Mouse (Mus musculus) heart, embryonic 15.5 days (tissue): ENCODE data around the gene Vmac. TPM values are rescaled to one million over a fixed set of nuclear protein-coding genes. Genes with fewer than 3 reads are reported as not detected.

Source experiments
- ATAC-seq: fragments of 200-750 bp; cut with Nextera tagmentation; replicated peaks from 2 replicates; pipeline ENCODE4 v1.8.0; 2017; ENCODE audit warnings: low read depth, moderate TSS enrichment; ENCODE audit not compliant: insufficient number of reproducible peaks, insufficient read depth, low FRiP score
- H3K27ac ChIP-seq: fragments of 300-500 bp; sonication (generic); 2 replicates; pipeline ENCODE4 v1.5.1; 2015; ENCODE audit warnings: mild to moderate bottlenecking, inconsistent platforms
- H3K27me3 ChIP-seq: fragments of 300-500 bp; sonication (generic); 2 replicates; pipeline ENCODE4 v1.6.1; 2015; ENCODE audit warnings: inconsistent platforms
- H3K36me3 ChIP-seq: fragments of 300-500 bp; sonication (generic); 2 replicates; pipeline ENCODE4 v1.6.1; 2015; ENCODE audit warnings: mild to moderate bottlenecking, inconsistent platforms
- H3K4me1 ChIP-seq: fragments of 300-500 bp; sonication (generic); replicated peaks from 2 replicates; pipeline ENCODE4 v1.6.1; 2015; ENCODE audit warnings: inconsistent platforms
- H3K4me2 ChIP-seq: fragments of 300-500 bp; sonication (generic); 2 replicates; pipeline ENCODE4 v1.6.1; 2015; ENCODE audit warnings: inconsistent platforms, mild to moderate bottlenecking, moderate library complexity
- H3K4me3 ChIP-seq: fragments of 300-500 bp; sonication (generic); 2 replicates; pipeline ENCODE4 v1.5.1; 2015; ENCODE audit warnings: mild to moderate bottlenecking, inconsistent platforms
- H3K9ac ChIP-seq: fragments of 300-500 bp; sonication (generic); 2 replicates; pipeline ENCODE4 v1.6.1; 2015; ENCODE audit warnings: mild to moderate bottlenecking, inconsistent platforms
- H3K9me3 ChIP-seq: fragments of 300-500 bp; sonication (generic); replicated peaks from 2 replicates; pipeline ENCODE4 v1.6.1; 2016; ENCODE audit warnings: inconsistent platforms
- WGBS: fragments of 180-500 bp; shearing (Covaris S2); methylation state at CpG from one replicate; pipeline ENCODE4 v1.1.7; 2015; ENCODE audit warnings: mixed read lengths; 5-methylcytosine and 5-hydroxymethylcytosine counted together
- polyA plus RNA-seq: library from polyadenylated mRNA; unstranded; fragments of >200 nt; fragmentation: Nextera tagmentation; extraction: Ambion mirVana; gene quantifications from 2 replicates; pipeline ENCODE4 v1.2.1, GENCODE M21; 2015

The Vmac gene
- polyA plus RNA-seq, 1 experiment from 2014 or later, result 11.6 TPM

- no peak overlapping the region for H3K4me2 ChIP-seq
- WGBS, result 81% methylated on average over 3 of the region's 3 CpGs
- no peaks in the 10 kb centered on the region for H3K27me3 ChIP-seq
- H3K9me3 ChIP-seq, result no peaks in the 10 kb centered on the region
- H3K36me3 ChIP-seq, result peaks cover 74% of the 10 kb centered on the region
- no peak for ATAC-seq
- no peaks in the 10 kb centered on the region for H3K4me1 ChIP-seq
- H3K4me3 ChIP-seq, result no peak overlapping the region
- H3K9ac ChIP-seq, result no peak overlapping the region
- no peak overlapping the region for H3K27ac ChIP-seq
These were observed 8.1 kb downstream of the Vmac start for GRCm38 (mm10) chr17:56709708-56710107.

GRCm38 (mm10) chr17:56708692-56709091 is 9.1 kb downstream of the Vmac start:
- no peaks in the 10 kb centered on the region for H3K4me1 ChIP-seq
- no peak for ATAC-seq
- H3K9me3 ChIP-seq, result no peaks in the 10 kb centered on the region

GRCm38 (mm10) chr17:56706515-56706914 is 11.3 kb downstream of the Vmac start:
- no peak overlapping the region for H3K4me2 ChIP-seq
- no peaks in the 10 kb centered on the region for H3K4me1 ChIP-seq
- WGBS, result 91% methylated on average over 1 of the region's 1 CpGs
- no peak overlapping the region for H3K27ac ChIP-seq
- no peaks in the 10 kb centered on the region for H3K27me3 ChIP-seq
- peaks cover 95% of the 10 kb centered on the region for H3K36me3 ChIP-seq
- no peak overlapping the region for H3K4me3 ChIP-seq
- no peak overlapping the region for H3K9ac ChIP-seq
- H3K9me3 ChIP-seq, result no peaks in the 10 kb centered on the region
- ATAC-seq, result no peak

More at GRCm38 (mm10) chr17:56708692-56709091, 9.1 kb downstream of the Vmac start:
- Histone ChIP-seq H3K4me3 (no peak overlapping the region), H3K27me3 (no peaks in the 10 kb centered on the region), H3K27ac (no peak overlapping the region), H3K36me3 (peaks cover 83% of the 10 kb centered on the region), H3K9ac (no peak overlapping the region), H3K4me2 (no peak overlapping the region)
- 79% methylated on average over 4 of the region's 4 CpGs for WGBS

- H3K4me1 ChIP-seq, result no peaks in the 10 kb centered on the region
- no peak overlapping the region for H3K9ac ChIP-seq
- H3K27me3 ChIP-seq, result no peaks in the 10 kb centered on the region
- ATAC-seq, result no peak
- no peaks in the 10 kb centered on the region for H3K9me3 ChIP-seq
- WGBS, result 73% methylated on average over 4 of the region's 4 CpGs
- H3K36me3 ChIP-seq, result peaks cover 96% of the 10 kb centered on the region
- no peak overlapping the region for H3K27ac ChIP-seq
- H3K4me3 ChIP-seq, result no peak overlapping the region
- no peak overlapping the region for H3K4me2 ChIP-seq
These were observed 14.8 kb downstream of the Vmac start for GRCm38 (mm10) chr17:56703038-56703437.

- H3K9me3 ChIP-seq, result no peaks in the 10 kb centered on the region
- H3K4me1 ChIP-seq, result no peaks in the 10 kb centered on the region; the same call in 1 of the 2 replicates
- H3K4me2 ChIP-seq, result no peak overlapping the region
- no peaks in the 10 kb centered on the region for H3K27me3 ChIP-seq
- no peak overlapping the region for H3K27ac ChIP-seq
- H3K36me3 ChIP-seq, result peaks cover 94% of the 10 kb centered on the region
- 62% methylated on average over 2 of the region's 2 CpGs for WGBS
- no peak for ATAC-seq
- no peak overlapping the region for H3K4me3 ChIP-seq
- H3K9ac ChIP-seq, result no peak overlapping the region
These were observed 17.4 kb downstream of the Vmac start for GRCm38 (mm10) chr17:56700451-56700850.

GRCm38 (mm10) chr17:56693851-56694310 is 23.9 kb downstream of the Vmac start:
- ATAC-seq, result peak; percentile 74; the same call in 1 of the 2 replicates
- no peaks in the 10 kb centered on the region for H3K9me3 ChIP-seq

GRCm38 (mm10) chr17:56693395-56693794 is 24.4 kb downstream of the Vmac start:
- H3K4me2 ChIP-seq, result 0 out of 2 replicates have a peak overlapping the region, but pooled peaks have one; percentile 19
- peak overlapping the region; percentile 62 for H3K27ac ChIP-seq
- peaks cover 42% of the 10 kb centered on the region for H3K36me3 ChIP-seq
- 33% methylated on average over 1 of the region's 1 CpGs for WGBS
- 0 out of 2 replicates have a peak overlapping the region, but pooled peaks have one; percentile 9 for H3K9ac ChIP-seq
- ATAC-seq, result no peak
- peaks cover 34% of the 10 kb centered on the region for H3K4me1 ChIP-seq
- H3K4me3 ChIP-seq, result no peak overlapping the region
- H3K27me3 ChIP-seq, result no peaks in the 10 kb centered on the region
- H3K9me3 ChIP-seq, result no peaks in the 10 kb centered on the region

More at GRCm38 (mm10) chr17:56693851-56694310, 23.9 kb downstream of the Vmac start:
- Histone ChIP-seq H3K4me3 (no peak overlapping the region), H3K4me2 (0 out of 2 replicates have a peak overlapping the region, but pooled peaks have one; percentile 19), H3K4me1 (peaks cover 34% of the 10 kb centered on the region), H3K27me3 (no peaks in the 10 kb centered on the region), H3K9ac (0 out of 2 replicates have a peak overlapping the region, but pooled peaks have one; percentile 9), H3K36me3 (peaks cover 47% of the 10 kb centered on the region), H3K27ac (peak overlapping the region; percentile 62)
- WGBS, result 36% methylated on average over 6 of the region's 6 CpGs

GRCm38 (mm10) chr17:56688689-56689088 is 29.1 kb downstream of the Vmac start:
- Histone ChIP-seq H3K4me1 (peaks cover 46% of the 10 kb centered on the region), H3K9ac (no peak overlapping the region), H3K4me3 (no peak overlapping the region), H3K9me3 (no peaks in the 10 kb centered on the region), H3K4me2 (no peak overlapping the region), H3K36me3 (peaks cover 29% of the 10 kb centered on the region), H3K27ac (no peak overlapping the region), H3K27me3 (no peaks in the 10 kb centered on the region)
- ATAC-seq, result no peak
- WGBS, result 87% methylated on average over 2 of the region's 2 CpGs

- no peak for ATAC-seq
- Histone ChIP-seq H3K4me3 (no peak overlapping the region), H3K36me3 (peaks cover 29% of the 10 kb centered on the region), H3K4me1 (peaks cover 44% of the 10 kb centered on the region), H3K9me3 (no peaks in the 10 kb centered on the region), H3K9ac (no peak overlapping the region), H3K27ac (no peak overlapping the region), H3K27me3 (no peaks in the 10 kb centered on the region), H3K4me2 (no peak overlapping the region)
These were observed 29.8 kb downstream of the Vmac start for GRCm38 (mm10) chr17:56688045-56688444.

- ATAC-seq, result no peak
- Histone ChIP-seq H3K4me1 (peaks cover 48% of the 10 kb centered on the region), H3K9ac (no peak overlapping the region), H3K4me2 (no peak overlapping the region), H3K27me3 (no peaks in the 10 kb centered on the region), H3K27ac (no peak overlapping the region), H3K36me3 (peaks cover 27% of the 10 kb centered on the region), H3K4me3 (no peak overlapping the region), H3K9me3 (no peaks in the 10 kb centered on the region)
- 83% methylated on average over 4 of the region's 4 CpGs for whole genome bisulfite sequencing
These were observed 31.0 kb downstream of the Vmac start for GRCm38 (mm10) chr17:56686801-56687200.

GRCm38 (mm10) chr17:56684649-56685048 is 33.2 kb downstream of the Vmac start:
- H3K27ac ChIP-seq, result no peak overlapping the region
- ATAC-seq, result no peak
- no peak overlapping the region for H3K9ac ChIP-seq
- H3K27me3 ChIP-seq, result no peaks in the 10 kb centered on the region
- H3K36me3 ChIP-seq, result peaks cover 26% of the 10 kb centered on the region
- H3K4me3 ChIP-seq, result no peak overlapping the region
- 83% methylated on average over 2 of the region's 2 CpGs for WGBS
- no peak overlapping the region for H3K4me2 ChIP-seq
- peaks cover 42% of the 10 kb centered on the region for H3K4me1 ChIP-seq
- H3K9me3 ChIP-seq, result no peaks in the 10 kb centered on the region

- H3K36me3 ChIP-seq, result peaks cover 26% of the 10 kb centered on the region
- ATAC-seq, result no peak
- 80% methylated on average over 5 of the region's 5 CpGs for WGBS
- no peak overlapping the region for H3K4me3 ChIP-seq
- peaks cover 42% of the 10 kb centered on the region for H3K4me1 ChIP-seq
- no peaks in the 10 kb centered on the region for H3K9me3 ChIP-seq
- no peak overlapping the region for H3K9ac ChIP-seq
- H3K4me2 ChIP-seq, result no peak overlapping the region
- H3K27ac ChIP-seq, result no peak overlapping the region
- no peaks in the 10 kb centered on the region for H3K27me3 ChIP-seq
These were observed 34.2 kb downstream of the Vmac start for GRCm38 (mm10) chr17:56683546-56684140.
